Mouse (Mus musculus) liver, postnatal 0 days (tissue): Measurements from ENCODE around the gene P2ry13. TPM values are rescaled to one million over a fixed set of nuclear protein-coding genes. Genes with fewer than 3 reads are reported as not detected.
A peak's percentile ranks its signal among the peaks of the same experiment; 100 is the strongest.

Experiments used
- ATAC-seq: fragments of 200-750 bp; cut with Nextera tagmentation; 2 replicates; pipeline ENCODE4 v1.8.0; 2017; ENCODE audit warnings: mild to moderate bottlenecking, moderate library complexity
- DNase-seq: peaks from one replicate; pipeline ENCODE4 v3.0.0-alpha.2; 2016
- H3K27ac ChIP-seq: fragments of 300-500 bp; sonication (generic); 2 replicates; pipeline ENCODE4 v1.5.1; 2014; ENCODE audit warnings: antibody characterized with exemption, moderate library complexity, mild to moderate bottlenecking, low read depth
- H3K27me3 ChIP-seq: fragments of 300-500 bp; sonication (generic); 2 replicates; pipeline ENCODE4 v1.6.1; 2014; ENCODE audit warnings: low read length, control low read depth, mixed read lengths; ENCODE audit not compliant: insufficient read depth
- H3K36me3 ChIP-seq: fragments of 300-500 bp; sonication (generic); replicated peaks from 2 replicates; pipeline ENCODE4 v1.6.1; 2014; ENCODE audit warnings: mild to moderate bottlenecking, control low read depth, low read length, moderate library complexity, mixed read lengths; ENCODE audit not compliant: insufficient read depth
- H3K4me1 ChIP-seq: fragments of 300-500 bp; sonication (generic); 2 replicates; pipeline ENCODE4 v1.6.1; 2014; ENCODE audit warnings: antibody characterized with exemption, mild to moderate bottlenecking, control low read depth; ENCODE audit not compliant: insufficient read depth
- H3K4me2 ChIP-seq: fragments of 300-500 bp; sonication (generic); 2 replicates; pipeline ENCODE4 v1.6.1; 2014; ENCODE audit warnings: low read depth, mild to moderate bottlenecking, low read length, moderate library complexity, mixed read lengths
- H3K4me3 ChIP-seq: fragments of 300-500 bp; sonication (generic); 2 replicates; pipeline ENCODE4 v1.5.1; 2014; ENCODE audit warnings: low read depth, low read length
- H3K9ac ChIP-seq: fragments of 300-500 bp; sonication (generic); replicated peaks from 2 replicates; pipeline ENCODE4 v1.6.1; 2014; ENCODE audit warnings: mild to moderate bottlenecking, moderate library complexity
- H3K9me3 ChIP-seq: fragments of 300-500 bp; sonication (generic); 2 replicates; pipeline ENCODE4 v1.6.1; 2016; ENCODE audit warnings: mild to moderate bottlenecking, control low read depth, low read length, mixed read lengths
- CTCF ChIP-seq: sonication (generic); IDR thresholded peaks from 2 replicates; pipeline ENCODE4 v1.5.1; 2016; ENCODE audit warnings: antibody characterized with exemption, low read depth
- EP300 ChIP-seq: IDR thresholded peaks from 2 replicates; pipeline ENCODE4 v1.6.1; 2016; ENCODE audit warnings: antibody characterized with exemption, low read depth, mild to moderate bottlenecking
- WGBS: fragments of 180-500 bp; shearing (Covaris S2); extraction: QIAGEN DNeasy Blood & Tissue Kit; methylation state at CpG from one replicate; pipeline ENCODE4 v1.1.7; 2014; ENCODE audit not compliant: insufficient replicate concordance; 5-methylcytosine and 5-hydroxymethylcytosine counted together
- polyA plus RNA-seq: library from polyadenylated mRNA; unstranded; fragments of >200 nt; fragmentation: Nextera tagmentation; extraction: Ambion mirVana; gene quantifications from 2 replicates; pipeline ENCODE4 v1.2.1, GENCODE M21; 2015

P2ry13 gene
- polyA plus RNA-seq, 1 experiment from 2014 or later, result 4.4 TPM

- no peak overlapping the region for H3K9ac ChIP-seq
- 82% methylated on average over 10 of the region's 10 CpGs for WGBS
- DNase-seq, result no peak
- ATAC-seq, result no peak
- H3K27ac ChIP-seq, result no peak overlapping the region
- no peaks in the 10 kb centered on the region for H3K4me1 ChIP-seq
- no peak overlapping the region for H3K4me3 ChIP-seq
- no peaks in the 10 kb centered on the region for H3K27me3 ChIP-seq
- no peaks in the 10 kb centered on the region for H3K36me3 ChIP-seq
- TF ChIP-seq CTCF, result no peak
- no peak overlapping the region for H3K4me2 ChIP-seq
- H3K9me3 ChIP-seq, result no peaks in the 10 kb centered on the region
Measured at GRCm38 (mm10) chr3:59217211-59217610, 6.5 kb upstream of the P2ry13 start.

GRCm38 (mm10) chr3:59212404-59212803 lies 1.7 kb upstream of the P2ry13 start:
- Histone ChIP-seq H3K9ac (no peak overlapping the region), H3K27ac (no peak overlapping the region), H3K4me3 (no peak overlapping the region), H3K4me2 (no peak overlapping the region), H3K27me3 (no peaks in the 10 kb centered on the region), H3K4me1 (no peaks in the 10 kb centered on the region), H3K36me3 (no peaks in the 10 kb centered on the region), H3K9me3 (no peaks in the 10 kb centered on the region)
- DNase-seq (no peak), ATAC-seq (no peak)
- no peak for TF ChIP-seq EP300

GRCm38 (mm10) chr3:59211784-59212183 lies 1.1 kb upstream of the P2ry13 start:
- Histone ChIP-seq H3K36me3 (no peaks in the 10 kb centered on the region), H3K4me2 (peak overlapping the region; percentile 24), H3K4me3 (no peak overlapping the region), H3K27ac (0 out of 2 replicates have a peak overlapping the region, but pooled peaks have one; percentile 25), H3K27me3 (no peaks in the 10 kb centered on the region), H3K9me3 (no peaks in the 10 kb centered on the region), H3K4me1 (no peaks in the 10 kb centered on the region), H3K9ac (no peak overlapping the region)
- TF ChIP-seq CTCF (no peak), EP300 (no peak)
- 54% methylated on average over 8 of the region's 8 CpGs for WGBS
- no peak for DNase-seq
- no peak for ATAC-seq

GRCm38 (mm10) chr3:59210089-59210488 lies 593 bp downstream of the P2ry13 start:
- H3K4me1 ChIP-seq, result peaks cover 9% of the 10 kb centered on the region
- DNase-seq, result no peak
- TF ChIP-seq CTCF (no peak), EP300 (no peak)
- no peaks in the 10 kb centered on the region for H3K27me3 ChIP-seq
- H3K4me3 ChIP-seq, result peak overlapping the region; percentile 32; the same call in 1 of the 2 replicates
- peak overlapping the region; percentile 49 for H3K4me2 ChIP-seq
- no peak overlapping the region for H3K9ac ChIP-seq
- H3K27ac ChIP-seq, result 0 out of 2 replicates have a peak overlapping the region, but pooled peaks have one; percentile 4
- no peaks in the 10 kb centered on the region for H3K36me3 ChIP-seq
- no peak for ATAC-seq
- H3K9me3 ChIP-seq, result no peaks in the 10 kb centered on the region
- 57% methylated on average over 8 of the region's 8 CpGs for WGBS

GRCm38 (mm10) chr3:59208650-59209548 lies 1.8 kb downstream of the P2ry13 start:
- H3K36me3 ChIP-seq, result no peaks in the 10 kb centered on the region
- H3K27me3 ChIP-seq, result no peaks in the 10 kb centered on the region
- DNase-seq (no peak), ATAC-seq (peak; percentile 34; the same call in 1 of the 2 replicates)
- no peak for TF ChIP-seq EP300
- TF ChIP-seq CTCF, result peak; percentile 86
- peak overlapping the region; percentile 30; the same call in 1 of the 2 replicates for H3K4me2 ChIP-seq
- H3K27ac ChIP-seq, result no peak overlapping the region
- no peak overlapping the region for H3K4me3 ChIP-seq
- 52% methylated on average over 4 of the region's 4 CpGs for WGBS
- peaks cover 12% of the 10 kb centered on the region for H3K4me1 ChIP-seq
- H3K9ac ChIP-seq, result no peak overlapping the region
- H3K9me3 ChIP-seq, result no peaks in the 10 kb centered on the region

GRCm38 (mm10) chr3:59205941-59206340 lies 4.7 kb downstream of the P2ry13 start:
- no peak for TF ChIP-seq CTCF
- no peak for TF ChIP-seq EP300
- Histone ChIP-seq H3K9ac (no peak overlapping the region), H3K4me1 (peaks cover 20% of the 10 kb centered on the region), H3K4me2 (no peak overlapping the region), H3K9me3 (no peaks in the 10 kb centered on the region), H3K4me3 (no peak overlapping the region), H3K36me3 (no peaks in the 10 kb centered on the region), H3K27ac (peak overlapping the region; percentile 39; the same call in 1 of the 2 replicates), H3K27me3 (no peaks in the 10 kb centered on the region)
- WGBS, result 29% methylated on average over 4 of the region's 4 CpGs
- ATAC-seq, result no peak
- DNase-seq, result no peak
